12 mouse cellular contexts compared by ENCODE assay signal in the genomic region with DNA sequence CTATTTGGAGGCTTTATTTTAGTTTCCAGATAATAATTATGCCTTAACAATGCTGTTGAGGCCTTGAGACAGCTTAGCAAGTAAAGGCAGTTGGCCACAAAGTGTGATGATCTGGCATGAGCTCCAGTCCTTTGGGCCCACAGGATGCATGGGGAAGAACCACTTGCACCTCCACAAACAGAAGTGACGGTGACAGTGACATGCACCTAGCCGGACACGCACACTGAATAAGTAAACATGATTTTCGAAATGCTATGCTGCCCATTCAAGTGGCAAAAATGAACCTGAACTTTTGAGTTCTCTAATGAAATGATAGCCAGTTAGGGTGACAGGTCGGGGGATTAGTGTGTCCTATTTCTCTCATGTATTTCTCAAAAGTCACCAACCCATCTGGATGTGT. TPM values are rescaled to one million over a fixed set of nuclear protein-coding genes. Genes with fewer than 3 reads are reported as not detected.
DNase-seq lines count a peak whose midpoint lies in the region; ATAC-seq lines count a peak whose summit lies in the region.
"Had no signal": no experiment of that assay in that cellular context is flagged by ENCODE, and none has a peak within 500 bp of the region (broad histone marks: within the 10 kb centered on the region; RNA-seq: fewer than 3 reads in every experiment).

No protein-coding gene starts in this region.

- 0 out of 2 replicates have a peak overlapping the region, but pooled peaks have one; percentile 70 for H3K4me3 ChIP-seq in hindbrain, embryonic 10.5 days
- no peak overlapping the region for H3K4me3 ChIP-seq in hindbrain, embryonic 11.5 days (ENCODE audit: low read depth, low read length)
- H3K4me3 ChIP-seq in embryonic facial prominence, embryonic 13.5 days: peak overlapping the region; percentile 60
- H3K4me3 ChIP-seq in midbrain, embryonic 14.5 days (replicated peaks; ENCODE audit: low read depth, low read length): no peak overlapping the region
- no peak overlapping the region for H3K4me3 ChIP-seq in liver, embryonic 11.5 days (ENCODE audit: low read depth, low read length)
- H3K4me3 ChIP-seq: liver, embryonic 13.5 days had no signal

- WGBS in hindbrain, embryonic 10.5 days: 82% methylated on average over 5 of the region's 5 CpGs
- 74% methylated on average over 5 of the region's 5 CpGs for WGBS in hindbrain, embryonic 11.5 days
- 59% methylated on average over 5 of the region's 5 CpGs for WGBS in embryonic facial prominence, embryonic 13.5 days
- 78% methylated on average over 5 of the region's 5 CpGs for WGBS in midbrain, embryonic 14.5 days
- 77% methylated on average over 5 of the region's 5 CpGs for WGBS in liver, embryonic 11.5 days

- H3K27me3 ChIP-seq in hindbrain, embryonic 10.5 days (ENCODE audit: insufficient read depth, poor library complexity, severe bottlenecking): peaks cover 45% of the 10 kb centered on the region
- peaks cover 7% of the 10 kb centered on the region for H3K27me3 ChIP-seq in hindbrain, embryonic 11.5 days (ENCODE audit: control insufficient read depth, insufficient read depth, low read length)
- H3K27me3 ChIP-seq in embryonic facial prominence, embryonic 13.5 days: peaks cover 50% of the 10 kb centered on the region
- H3K27me3 ChIP-seq in midbrain, embryonic 14.5 days (ENCODE audit: control insufficient read depth, insufficient read depth, low read length): peaks cover 44% of the 10 kb centered on the region
- peaks cover 46% of the 10 kb centered on the region for H3K27me3 ChIP-seq in liver, embryonic 11.5 days (replicated peaks; ENCODE audit: control insufficient read depth, insufficient read depth, low read length)

- H3K4me1 ChIP-seq in hindbrain, embryonic 10.5 days (replicated peaks): peaks cover 32% of the 10 kb centered on the region
- H3K4me1 ChIP-seq in hindbrain, embryonic 11.5 days (replicated peaks; ENCODE audit: control insufficient read depth, insufficient read depth, low read length): no peaks in the 10 kb centered on the region; the same call in 1 of the 2 replicates
- peaks cover 27% of the 10 kb centered on the region for H3K4me1 ChIP-seq in embryonic facial prominence, embryonic 13.5 days
- peaks cover 15% of the 10 kb centered on the region; the same call in 1 of the 2 replicates for H3K4me1 ChIP-seq in midbrain, embryonic 14.5 days (ENCODE audit: control insufficient read depth, insufficient read depth, low read length)
- peaks cover 7% of the 10 kb centered on the region for H3K4me1 ChIP-seq in liver, embryonic 11.5 days (replicated peaks; ENCODE audit: control insufficient read depth, insufficient read depth, low read length)

- H3K9me3 ChIP-seq in hindbrain, embryonic 10.5 days: no peaks in the 10 kb centered on the region
- H3K9me3 ChIP-seq in hindbrain, embryonic 11.5 days (ENCODE audit: control insufficient read depth, low read length): no peaks in the 10 kb centered on the region
- no peaks in the 10 kb centered on the region for H3K9me3 ChIP-seq in embryonic facial prominence, embryonic 13.5 days
- no peaks in the 10 kb centered on the region for H3K9me3 ChIP-seq in midbrain, embryonic 14.5 days (ENCODE audit: control insufficient read depth, low read length)
- H3K9me3 ChIP-seq in liver, embryonic 11.5 days (ENCODE audit: control insufficient read depth, low read length): no peaks in the 10 kb centered on the region
- H3K9me3 ChIP-seq: liver, embryonic 13.5 days had no signal

- ATAC-seq in hindbrain, embryonic 11.5 days (ENCODE audit: low FRiP score): no peak
- ATAC-seq in embryonic facial prominence, embryonic 13.5 days (ENCODE audit: insufficient number of reproducible peaks, insufficient read depth, low FRiP score, low TSS enrichment, low read depth): no peak
- ATAC-seq in midbrain, embryonic 14.5 days (ENCODE audit: low FRiP score, low TSS enrichment): no peak
- ATAC-seq in liver, embryonic 11.5 days (replicated peaks; ENCODE audit: low FRiP score): no peak
- no peak for ATAC-seq in activated CD4-positive, CD25-positive, alpha-beta regulatory T cell, adult 4 months

- H3K36me3 ChIP-seq in hindbrain, embryonic 10.5 days: no peaks in the 10 kb centered on the region
- H3K36me3 ChIP-seq in hindbrain, embryonic 11.5 days (ENCODE audit: control insufficient read depth, insufficient read depth, low read length): no peaks in the 10 kb centered on the region
- H3K36me3 ChIP-seq in embryonic facial prominence, embryonic 13.5 days: no peaks in the 10 kb centered on the region
- no peaks in the 10 kb centered on the region for H3K36me3 ChIP-seq in midbrain, embryonic 14.5 days (ENCODE audit: control insufficient read depth, insufficient read depth, low read length)
- H3K36me3 ChIP-seq in liver, embryonic 11.5 days (ENCODE audit: control insufficient read depth, insufficient read depth, low read length): no peaks in the 10 kb centered on the region
- H3K36me3 ChIP-seq: liver, embryonic 13.5 days had no signal

- peak; percentile 8 for DNase-seq in cerebellum, adult 9-10 months
- DNase-seq in cerebellum, adult 18-20 months: no peak
- no peak for DNase-seq in hindbrain, embryonic 10.5 days (ENCODE audit: low spot score)
- DNase-seq in hindbrain, embryonic 11.5 days (ENCODE audit: low spot score): no peak
- no peak for DNase-seq in midbrain, embryonic 14.5 days
- no peak for DNase-seq in liver, embryonic 11.5 days (ENCODE audit: low spot score)
- DNase-seq: kidney, postnatal 25 days; liver, embryonic 13.5 days; thymus, postnatal 4 days had no signal

- no peak overlapping the region for H3K9ac ChIP-seq in hindbrain, embryonic 11.5 days (ENCODE audit: low read depth, low read length)
- peak overlapping the region; percentile 75 for H3K9ac ChIP-seq in embryonic facial prominence, embryonic 13.5 days
- no peak overlapping the region for H3K9ac ChIP-seq in midbrain, embryonic 14.5 days (replicated peaks; ENCODE audit: low read length)
- no peak overlapping the region for H3K9ac ChIP-seq in liver, embryonic 11.5 days (ENCODE audit: low read depth, low read length)
- H3K9ac ChIP-seq: liver, embryonic 13.5 days had no signal

- no peak overlapping the region for H3K4me2 ChIP-seq in hindbrain, embryonic 11.5 days (replicated peaks; ENCODE audit: low read depth, low read length)
- H3K4me2 ChIP-seq in embryonic facial prominence, embryonic 13.5 days: peak overlapping the region; percentile 85
- H3K4me2 ChIP-seq in midbrain, embryonic 14.5 days (ENCODE audit: low read length): peak overlapping the region; percentile 87
- no peak overlapping the region for H3K4me2 ChIP-seq in liver, embryonic 11.5 days
- H3K4me2 ChIP-seq: liver, embryonic 13.5 days had no signal

- H3K27ac ChIP-seq in hindbrain, embryonic 10.5 days: no peak overlapping the region
- no peak overlapping the region for H3K27ac ChIP-seq in hindbrain, embryonic 11.5 days (ENCODE audit: low read depth, low read length)
- 0 out of 2 replicates have a peak overlapping the region, but pooled peaks have one; percentile 24 for H3K27ac ChIP-seq in embryonic facial prominence, embryonic 13.5 days
- H3K27ac ChIP-seq in midbrain, embryonic 14.5 days (replicated peaks; ENCODE audit: low read depth, low read length): no peak overlapping the region
- H3K27ac ChIP-seq in liver, embryonic 11.5 days (ENCODE audit: low read depth, low read length): no peak overlapping the region
- H3K27ac ChIP-seq: liver, embryonic 13.5 days; macrophage had no signal

RNA-seq across cellular contexts. Expression of gene Hey2, which starts 1.8 kb away (rescaled TPM):
- polyA plus RNA-seq in hindbrain, embryonic 10.5 days (2016; fragmentation: Nextera tagmentation; extraction: Ambion mirVana): 4.4 and 6.0 TPM in 2 replicates
- 4.9 and 7.3 TPM in 2 replicates for polyA plus RNA-seq in hindbrain, embryonic 11.5 days (2014; fragmentation: Nextera tagmentation; extraction: Ambion mirVana)
- polyA plus RNA-seq in embryonic facial prominence, embryonic 13.5 days (2015; fragmentation: Nextera tagmentation; extraction: Ambion mirVana): 25.4 and 27.9 TPM in 2 replicates
- 2.5 and 3.0 TPM in 2 replicates for polyA plus RNA-seq in midbrain, embryonic 14.5 days (2014; fragmentation: Nextera tagmentation; extraction: Ambion mirVana)
- 0.77 and 0.93 TPM in 2 replicates for polyA plus RNA-seq in liver, embryonic 11.5 days (2014; fragmentation: Nextera tagmentation; extraction: Ambion mirVana)
- not detected for polyA plus RNA-seq in activated CD4-positive, CD25-positive, alpha-beta regulatory T cell, adult 4 months (2017; shearing (Covaris generic))
- polyA plus RNA-seq: macrophage had no signal

RNA-seq across cellular contexts. Expression of gene Ncoa7, which starts 37.7 kb away (rescaled TPM):
- polyA plus RNA-seq in hindbrain, embryonic 10.5 days (2016; fragmentation: Nextera tagmentation; extraction: Ambion mirVana): 6.8 and 7.0 TPM in 2 replicates
- polyA plus RNA-seq in hindbrain, embryonic 11.5 days (2014; fragmentation: Nextera tagmentation; extraction: Ambion mirVana): 9.3 and 9.7 TPM in 2 replicates
- polyA plus RNA-seq in embryonic facial prominence, embryonic 13.5 days (2015; fragmentation: Nextera tagmentation; extraction: Ambion mirVana): 8.8 and 10.3 TPM in 2 replicates
- 18.5 and 19.2 TPM in 2 replicates for polyA plus RNA-seq in midbrain, embryonic 14.5 days (2014; fragmentation: Nextera tagmentation; extraction: Ambion mirVana)
- polyA plus RNA-seq in liver, embryonic 11.5 days (2014; fragmentation: Nextera tagmentation; extraction: Ambion mirVana): 11.2 and 12.1 TPM in 2 replicates
- 100 to 1,000 TPM; 132 to 145 TPM for polyA plus RNA-seq in activated CD4-positive, CD25-positive, alpha-beta regulatory T cell, adult 4 months (2017; shearing (Covaris generic))

Comparison
In these comparisons a context has a peak if more than half of its experiments do, and no peak if none do; other contexts are left out.
1. H3K4me3 ChIP-seq: peak in hindbrain, embryonic 10.5 days (single experiment) and embryonic facial prominence, embryonic 13.5 days (single experiment); none in hindbrain, embryonic 11.5 days (single experiment), midbrain, embryonic 14.5 days (single experiment) and liver, embryonic 11.5 days (single experiment).
2. H3K4me2 ChIP-seq: peak in embryonic facial prominence, embryonic 13.5 days (single experiment) and midbrain, embryonic 14.5 days (single experiment); none in hindbrain, embryonic 11.5 days (single experiment) and liver, embryonic 11.5 days (single experiment).